Mouse (Mus musculus) cerebellum, adult 2 months (tissue): ENCODE measurements around the gene Olfr506.
"Not testable (repeated sequence)": the region's sequence is repeated elsewhere in the genome, so short reads cannot be mapped to it uniquely, and the experiment has no call there.

Experiments used
- CTCF ChIP-seq: fragments of 200-500 bp; IDR thresholded peaks from 2 replicates; pipeline ENCODE4 v1.5.1; 2011; ENCODE audit warnings: low read depth, mild to moderate bottlenecking, control low read depth, low read length, moderate library complexity, borderline replicate concordance; ENCODE audit not compliant: insufficient read depth
- POLR2A ChIP-seq: fragments of 200-500 bp; IDR thresholded peaks from 2 replicates; pipeline ENCODE4 v1.6.1; 2011; ENCODE audit warnings: low read length, control low read depth, borderline replicate concordance; ENCODE audit not compliant: insufficient read depth

DNA sequence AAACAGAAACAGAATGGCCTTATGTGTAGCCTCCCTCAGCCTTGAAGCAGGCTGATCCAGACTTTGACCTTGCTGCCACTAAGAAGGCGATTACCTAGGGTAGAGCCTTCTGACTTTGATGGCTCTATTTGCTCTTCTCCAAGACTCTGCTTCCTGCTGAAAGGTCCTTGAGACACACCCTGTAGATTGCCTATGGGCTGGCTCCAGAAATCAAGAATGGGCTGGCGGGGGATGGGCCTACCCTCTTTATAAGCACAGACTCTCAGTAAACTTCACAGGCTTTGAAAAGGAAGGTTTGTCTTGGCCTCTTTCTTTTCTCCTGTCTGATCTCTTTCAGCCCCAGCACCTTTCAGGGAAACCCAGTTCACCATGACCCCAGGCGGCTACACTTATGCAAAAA lies 6.2 kb downstream of the Olfr506 start:
- not testable (repeated sequence) for TF ChIP-seq CTCF, POLR2A
